Mouse (Mus musculus): Measurements from ENCODE around the gene Tmod1. TPM values are rescaled to one million over a fixed set of nuclear protein-coding genes. Genes with fewer than 3 reads are reported as not detected.

Gene Tmod1
- polyA plus RNA-seq (2015; fragmentation: Nextera tagmentation; extraction: Ambion mirVana): 0.52 and 0.81 TPM in 2 replicates

DNA sequence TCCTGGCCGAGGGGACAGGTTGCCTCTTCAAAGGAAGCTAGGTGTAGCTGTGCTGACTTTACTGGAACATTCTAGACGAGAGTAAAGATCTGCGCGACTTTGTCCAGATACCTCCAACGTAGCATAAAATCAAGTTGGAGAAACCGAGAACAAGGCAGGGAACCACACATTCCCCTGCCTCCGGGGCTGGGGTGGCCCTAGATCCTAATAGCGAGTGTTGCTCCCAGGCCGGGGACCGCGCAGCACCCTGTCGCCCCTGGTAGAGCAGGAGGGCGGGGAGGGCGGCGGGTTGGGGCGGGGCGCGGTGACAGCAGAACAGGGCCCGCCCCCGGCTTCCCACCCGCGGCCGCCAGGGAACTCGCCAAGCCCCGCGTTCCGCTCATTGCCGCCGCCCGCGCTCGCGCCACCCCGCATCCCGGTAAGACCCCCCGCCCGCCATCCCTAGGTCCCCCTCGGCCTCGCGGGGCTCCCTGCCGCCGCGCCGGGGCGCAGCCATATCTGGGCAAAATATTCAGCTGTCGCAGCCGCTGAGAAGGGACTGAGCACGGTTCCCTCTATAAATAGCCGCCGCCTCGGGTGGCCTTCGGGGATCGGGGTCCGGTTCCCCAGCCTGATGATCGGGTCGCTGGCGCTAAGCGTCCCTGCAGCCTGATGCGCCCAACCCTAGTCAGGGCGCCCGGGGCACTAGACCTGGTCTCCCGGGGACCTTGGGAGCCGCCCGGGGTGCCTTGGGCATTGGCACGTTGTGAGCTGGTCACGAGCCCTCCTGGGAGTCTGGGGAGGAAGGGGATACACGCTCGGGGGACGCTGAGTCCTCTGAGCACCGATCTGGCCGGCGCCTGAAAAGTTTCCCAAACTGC, at the start of gene Tmod1:
Gene Tmod1 (plus strand): TSS at position 44 of the 860 bp plus-strand sequence.
- Histone ChIP-seq H3K27ac (ENCODE audit: low read length) (no peak within 1 kb of the TSS), H3K4me1 (replicated peaks; ENCODE audit: control insufficient read depth, insufficient read depth, low read length) (peaks cover 12% of the 10 kb centered on the region), H3K4me2 (ENCODE audit: low read length) (peak within 1 kb of the TSS; percentile 99), H3K27me3 (replicated peaks; ENCODE audit: control insufficient read depth, insufficient read depth, low read length) (peaks cover 31% of the 10 kb centered on the region), H3K4me3 (replicated peaks; ENCODE audit: low read length) (peak within 1 kb of the TSS; percentile 64), H3K36me3 (ENCODE audit: control insufficient read depth, insufficient read depth) (no peaks in the 10 kb centered on the region), H3K9me3 (ENCODE audit: control insufficient read depth, low read length) (no peaks in the 10 kb centered on the region), H3K9ac (replicated peaks; ENCODE audit: low read depth, low read length) (peak within 1 kb of the TSS; percentile 66)
- under 1% methylated on average over 49 of the region's 72 CpGs for WGBS
- peak; percentile 86 for ATAC-seq

- H3K4me3 ChIP-seq (replicated peaks; ENCODE audit: low read length): no peak overlapping the region
- no peak for ATAC-seq
- WGBS: 80% methylated on average over 6 of the region's 6 CpGs
- H3K4me1 ChIP-seq (replicated peaks; ENCODE audit: control insufficient read depth, insufficient read depth, low read length): no peaks in the 10 kb centered on the region
- H3K27ac ChIP-seq (ENCODE audit: low read length): no peak overlapping the region
- H3K36me3 ChIP-seq (ENCODE audit: control insufficient read depth, insufficient read depth): no peaks in the 10 kb centered on the region
- H3K4me2 ChIP-seq (ENCODE audit: low read length): no peak overlapping the region
- H3K27me3 ChIP-seq (replicated peaks; ENCODE audit: control insufficient read depth, insufficient read depth, low read length): no peaks in the 10 kb centered on the region
- no peaks in the 10 kb centered on the region for H3K9me3 ChIP-seq (ENCODE audit: control insufficient read depth, low read length)
- H3K9ac ChIP-seq (replicated peaks; ENCODE audit: low read depth, low read length): no peak overlapping the region
These were observed 48.2 kb upstream of the Tmod1 start for GRCm38 (mm10) chr4:45990427-45991135.

DNA sequence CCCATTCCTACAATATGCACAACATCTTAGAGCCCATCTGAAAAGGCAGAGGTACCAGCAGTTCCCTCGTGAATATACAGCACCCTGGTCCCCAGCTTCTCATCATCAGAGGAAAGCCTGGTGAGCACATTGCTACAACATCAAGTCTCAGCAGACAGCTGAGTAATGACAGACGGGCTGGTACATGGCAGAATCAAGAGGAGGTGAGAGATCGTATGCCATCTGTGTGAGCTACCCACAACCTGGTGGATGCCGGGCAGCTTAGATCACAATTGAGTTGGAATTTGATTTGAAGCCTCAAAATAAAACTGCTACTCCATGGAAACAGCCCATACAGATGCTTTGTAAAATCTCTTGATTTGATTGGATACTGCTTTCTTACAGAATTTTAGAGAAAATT, 40.2 kb upstream of the Tmod1 start:
- no peak overlapping the region for H3K9ac ChIP-seq (replicated peaks; ENCODE audit: low read depth, low read length)
- no peak overlapping the region for H3K4me3 ChIP-seq (replicated peaks; ENCODE audit: low read length)
- H3K4me2 ChIP-seq (ENCODE audit: low read length): no peak overlapping the region
- H3K4me1 ChIP-seq (replicated peaks; ENCODE audit: control insufficient read depth, insufficient read depth, low read length): no peaks in the 10 kb centered on the region
- 85% methylated on average over 4 of the region's 4 CpGs for WGBS
- H3K27ac ChIP-seq (ENCODE audit: low read length): no peak overlapping the region
- H3K9me3 ChIP-seq (ENCODE audit: control insufficient read depth, low read length): no peaks in the 10 kb centered on the region
- no peaks in the 10 kb centered on the region for H3K36me3 ChIP-seq (ENCODE audit: control insufficient read depth, insufficient read depth)
- H3K27me3 ChIP-seq (replicated peaks; ENCODE audit: control insufficient read depth, insufficient read depth, low read length): no peaks in the 10 kb centered on the region
- no peak for ATAC-seq

GRCm38 (mm10) chr4:46008142-46008793, 30.5 kb upstream of the Tmod1 start:
- WGBS: 86% methylated on average over 5 of the region's 5 CpGs
- H3K9ac ChIP-seq (replicated peaks; ENCODE audit: low read depth, low read length): no peak overlapping the region
- H3K4me2 ChIP-seq (ENCODE audit: low read length): no peak overlapping the region
- no peaks in the 10 kb centered on the region for H3K9me3 ChIP-seq (ENCODE audit: control insufficient read depth, low read length)
- no peaks in the 10 kb centered on the region for H3K4me1 ChIP-seq (replicated peaks; ENCODE audit: control insufficient read depth, insufficient read depth, low read length)
- no peaks in the 10 kb centered on the region for H3K27me3 ChIP-seq (replicated peaks; ENCODE audit: control insufficient read depth, insufficient read depth, low read length)
- H3K27ac ChIP-seq (ENCODE audit: low read length): no peak overlapping the region
- H3K36me3 ChIP-seq (ENCODE audit: control insufficient read depth, insufficient read depth): no peaks in the 10 kb centered on the region
- no peak for ATAC-seq
- no peak overlapping the region for H3K4me3 ChIP-seq (replicated peaks; ENCODE audit: low read length)

DNA sequence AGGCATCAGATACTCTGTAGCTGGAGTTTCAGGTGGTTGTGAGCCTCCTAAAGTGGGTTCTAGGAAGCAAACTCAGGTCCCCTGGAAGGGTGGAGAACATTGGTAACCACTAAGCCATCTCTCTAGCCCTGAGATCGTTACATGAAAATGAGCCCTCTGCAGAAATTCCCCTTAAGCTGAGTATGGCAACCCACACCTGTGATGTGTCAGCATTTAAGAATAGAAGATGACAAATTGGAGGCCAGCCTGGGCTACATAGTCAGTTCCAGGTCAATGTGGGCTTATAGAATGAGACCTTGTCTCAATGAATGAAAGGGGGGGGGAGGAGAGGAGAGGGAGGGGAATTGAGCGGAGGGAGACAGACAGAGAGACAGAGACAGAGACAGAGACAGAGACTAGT, 27.0 kb upstream of the Tmod1 start:
- Histone ChIP-seq H3K36me3 (ENCODE audit: control insufficient read depth, insufficient read depth) (no peaks in the 10 kb centered on the region), H3K9me3 (ENCODE audit: control insufficient read depth, low read length) (no peaks in the 10 kb centered on the region), H3K27ac (ENCODE audit: low read length) (no peak overlapping the region), H3K27me3 (replicated peaks; ENCODE audit: control insufficient read depth, insufficient read depth, low read length) (no peaks in the 10 kb centered on the region), H3K9ac (replicated peaks; ENCODE audit: low read depth, low read length) (no peak overlapping the region), H3K4me3 (replicated peaks; ENCODE audit: low read length) (no peak overlapping the region), H3K4me1 (replicated peaks; ENCODE audit: control insufficient read depth, insufficient read depth, low read length) (no peaks in the 10 kb centered on the region), H3K4me2 (ENCODE audit: low read length) (no peak overlapping the region)
- 88% methylated on average over 2 of the region's 2 CpGs for WGBS
- no peak for ATAC-seq

- Histone ChIP-seq H3K9ac (replicated peaks; ENCODE audit: low read depth, low read length) (no peak overlapping the region), H3K27ac (ENCODE audit: low read length) (no peak overlapping the region), H3K4me3 (replicated peaks; ENCODE audit: low read length) (no peak overlapping the region), H3K27me3 (replicated peaks; ENCODE audit: control insufficient read depth, insufficient read depth, low read length) (no peaks in the 10 kb centered on the region), H3K4me1 (replicated peaks; ENCODE audit: control insufficient read depth, insufficient read depth, low read length) (no peaks in the 10 kb centered on the region), H3K4me2 (ENCODE audit: low read length) (no peak overlapping the region), H3K36me3 (ENCODE audit: control insufficient read depth, insufficient read depth) (peaks cover 2% of the 10 kb centered on the region), H3K9me3 (ENCODE audit: control insufficient read depth, low read length) (no peaks in the 10 kb centered on the region)
- ATAC-seq: no peak
- WGBS: 96% methylated on average over 1 of the region's 1 CpGs
These were observed 23.1 kb upstream of the Tmod1 start for GRCm38 (mm10) chr4:46015605-46016004.

GRCm38 (mm10) chr4:46023021-46023481, 15.7 kb upstream of the Tmod1 start:
- 81% methylated on average over 3 of the region's 3 CpGs for WGBS
- no peak overlapping the region for H3K4me3 ChIP-seq (replicated peaks; ENCODE audit: low read length)
- no peaks in the 10 kb centered on the region for H3K27me3 ChIP-seq (replicated peaks; ENCODE audit: control insufficient read depth, insufficient read depth, low read length)
- no peak overlapping the region for H3K27ac ChIP-seq (ENCODE audit: low read length)
- no peaks in the 10 kb centered on the region for H3K9me3 ChIP-seq (ENCODE audit: control insufficient read depth, low read length)
- ATAC-seq: no peak
- H3K9ac ChIP-seq (replicated peaks; ENCODE audit: low read depth, low read length): no peak overlapping the region
- H3K4me1 ChIP-seq (replicated peaks; ENCODE audit: control insufficient read depth, insufficient read depth, low read length): no peaks in the 10 kb centered on the region
- H3K36me3 ChIP-seq (ENCODE audit: control insufficient read depth, insufficient read depth): no peaks in the 10 kb centered on the region
- H3K4me2 ChIP-seq (ENCODE audit: low read length): no peak overlapping the region

DNA sequence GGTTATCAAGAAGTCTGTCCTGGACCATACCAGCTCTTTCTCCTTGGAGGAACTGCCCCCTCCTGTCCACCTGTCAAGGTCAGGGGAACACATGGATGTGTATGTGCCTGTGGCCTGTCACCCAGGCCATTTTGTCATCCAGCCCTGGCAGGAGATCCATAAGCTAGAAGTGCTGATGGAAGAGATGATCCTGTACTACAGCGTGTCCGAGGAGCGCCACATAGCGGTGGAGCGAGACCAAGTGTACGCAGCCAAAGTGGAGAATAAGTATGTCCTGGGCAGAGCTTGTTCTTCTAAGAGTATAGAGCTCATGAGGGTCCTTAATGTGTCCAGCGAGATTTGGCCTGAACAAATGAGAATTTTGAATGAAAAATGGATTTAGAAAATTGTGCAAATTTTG, 12.8 kb upstream of the Tmod1 start:
- no peaks in the 10 kb centered on the region for H3K36me3 ChIP-seq (ENCODE audit: control insufficient read depth, insufficient read depth)
- H3K4me2 ChIP-seq (ENCODE audit: low read length): no peak overlapping the region
- no peak overlapping the region for H3K4me3 ChIP-seq (replicated peaks; ENCODE audit: low read length)
- no peak overlapping the region for H3K9ac ChIP-seq (replicated peaks; ENCODE audit: low read depth, low read length)
- ATAC-seq: no peak
- WGBS: 54% methylated on average over 7 of the region's 7 CpGs
- H3K27me3 ChIP-seq (replicated peaks; ENCODE audit: control insufficient read depth, insufficient read depth, low read length): no peaks in the 10 kb centered on the region
- no peaks in the 10 kb centered on the region for H3K9me3 ChIP-seq (ENCODE audit: control insufficient read depth, low read length)
- no peaks in the 10 kb centered on the region for H3K4me1 ChIP-seq (replicated peaks; ENCODE audit: control insufficient read depth, insufficient read depth, low read length)
- no peak overlapping the region for H3K27ac ChIP-seq (ENCODE audit: low read length)

- 62% methylated on average over 6 of the region's 6 CpGs for WGBS
- no peak overlapping the region for H3K9ac ChIP-seq (replicated peaks; ENCODE audit: low read depth, low read length)
- no peak overlapping the region for H3K4me3 ChIP-seq (replicated peaks; ENCODE audit: low read length)
- no peak overlapping the region for H3K27ac ChIP-seq (ENCODE audit: low read length)
- H3K4me1 ChIP-seq (replicated peaks; ENCODE audit: control insufficient read depth, insufficient read depth, low read length): no peaks in the 10 kb centered on the region
- no peak for ATAC-seq
- no peak overlapping the region for H3K4me2 ChIP-seq (ENCODE audit: low read length)
- no peaks in the 10 kb centered on the region for H3K9me3 ChIP-seq (ENCODE audit: control insufficient read depth, low read length)
- H3K36me3 ChIP-seq (ENCODE audit: control insufficient read depth, insufficient read depth): no peaks in the 10 kb centered on the region
- H3K27me3 ChIP-seq (replicated peaks; ENCODE audit: control insufficient read depth, insufficient read depth, low read length): no peaks in the 10 kb centered on the region
These were observed 10.5 kb upstream of the Tmod1 start for GRCm38 (mm10) chr4:46028224-46028623.

Measured in forebrain, embryonic 16.5 days (tissue).